Mouse (Mus musculus) stomach, postnatal 0 days (tissue): ENCODE measurements around the gene Cd63. TPM values are rescaled to one million over a fixed set of nuclear protein-coding genes. Genes with fewer than 3 reads are reported as not detected.

Source experiments
- ATAC-seq: fragments of 200-750 bp; cut with Nextera tagmentation; 2 replicates; pipeline ENCODE4 v1.8.0; 2017; ENCODE audit not compliant: low FRiP score, low TSS enrichment
- DNase-seq: peaks from one replicate; pipeline ENCODE4 v3.0.0-alpha.2; 2016; ENCODE audit warnings: low spot score
- H3K27ac ChIP-seq: fragments of 300-500 bp; sonication (generic); replicated peaks from 2 replicates; pipeline ENCODE4 v1.5.1; 2014; ENCODE audit warnings: mild to moderate bottlenecking, control low read depth
- H3K27me3 ChIP-seq: fragments of 300-500 bp; sonication (generic); 2 replicates; pipeline ENCODE4 v1.6.1; 2014; ENCODE audit warnings: low read length; ENCODE audit not compliant: control insufficient read depth, insufficient read depth
- H3K36me3 ChIP-seq: fragments of 300-500 bp; sonication (generic); 2 replicates; pipeline ENCODE4 v1.6.1; 2014; ENCODE audit warnings: low read length, mixed read lengths; ENCODE audit not compliant: control insufficient read depth, insufficient read depth
- H3K4me1 ChIP-seq: fragments of 300-500 bp; sonication (generic); replicated peaks from 2 replicates; pipeline ENCODE4 v1.6.1; 2014; ENCODE audit warnings: antibody characterized with exemption; ENCODE audit not compliant: control insufficient read depth, insufficient read depth
- H3K4me2 ChIP-seq: fragments of 300-500 bp; sonication (generic); replicated peaks from 2 replicates; pipeline ENCODE4 v1.6.1; 2014; ENCODE audit warnings: low read depth, mild to moderate bottlenecking, control low read depth, moderate library complexity
- H3K4me3 ChIP-seq: fragments of 300-500 bp; sonication (generic); 2 replicates; pipeline ENCODE4 v1.5.1; 2014; ENCODE audit warnings: low read depth, low read length, control low read depth
- H3K9ac ChIP-seq: fragments of 300-500 bp; sonication (generic); 2 replicates; pipeline ENCODE4 v1.6.1; 2014; ENCODE audit warnings: mild to moderate bottlenecking, low read length, control low read depth, mixed read lengths
- H3K9me3 ChIP-seq: fragments of 300-500 bp; sonication (generic); 2 replicates; pipeline ENCODE4 v1.6.1; 2016; ENCODE audit warnings: low read length; ENCODE audit not compliant: control insufficient read depth
- CTCF ChIP-seq: IDR thresholded peaks from 2 replicates; pipeline ENCODE4 v1.5.1; 2016; ENCODE audit warnings: antibody characterized with exemption, low read depth, mild to moderate bottlenecking, moderate library complexity
- EP300 ChIP-seq: optimal IDR thresholded peaks from 2 replicates; pipeline ENCODE3; 2016; ENCODE audit warnings: antibody characterized with exemption
- WGBS: fragments of 180-500 bp; shearing (Covaris S2); extraction: QIAGEN DNeasy Blood & Tissue Kit; methylation state at CpG from one replicate; pipeline ENCODE4 v1.1.7; 2014; 5-methylcytosine and 5-hydroxymethylcytosine counted together
- polyA plus RNA-seq: library from polyadenylated mRNA; unstranded; fragments of >200 nt; fragmentation: Nextera tagmentation; extraction: Ambion mirVana; gene quantifications from 2 replicates; pipeline ENCODE4 v1.2.1, GENCODE M21; 2015

The Cd63 gene
- polyA plus RNA-seq, 1 experiment from 2014 or later, result 773 TPM

DNA sequence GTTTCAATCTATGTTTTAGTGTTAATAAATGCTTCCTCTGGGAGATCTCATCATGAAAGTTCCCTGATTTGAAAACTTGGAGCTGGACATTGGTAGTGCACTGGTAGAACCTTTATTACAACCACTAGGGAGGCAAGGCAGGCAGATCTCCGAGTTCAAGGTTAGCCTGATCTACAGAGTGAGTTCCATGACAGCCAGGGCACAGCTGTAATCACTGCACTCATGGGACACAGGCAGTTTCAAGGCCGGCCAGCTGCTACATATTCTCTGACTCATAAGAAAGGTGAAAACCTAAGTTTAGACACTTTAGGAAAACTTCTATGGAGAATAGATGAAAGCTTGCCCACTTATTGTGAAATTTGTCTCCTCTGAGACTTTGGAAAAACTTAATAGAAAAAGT, 22.0 kb upstream of the Cd63 start:
- Histone ChIP-seq H3K36me3 (no peaks in the 10 kb centered on the region; the same call in 1 of the 2 replicates), H3K4me2 (no peak overlapping the region), H3K9me3 (no peaks in the 10 kb centered on the region), H3K27ac (no peak overlapping the region), H3K4me1 (no peaks in the 10 kb centered on the region), H3K4me3 (no peak overlapping the region), H3K27me3 (no peaks in the 10 kb centered on the region), H3K9ac (no peak overlapping the region)
- ATAC-seq (no peak), DNase-seq (no peak)
- WGBS, result 85% methylated on average over 2 of the region's 2 CpGs
- TF ChIP-seq CTCF (no peak), EP300 (no peak)

DNA sequence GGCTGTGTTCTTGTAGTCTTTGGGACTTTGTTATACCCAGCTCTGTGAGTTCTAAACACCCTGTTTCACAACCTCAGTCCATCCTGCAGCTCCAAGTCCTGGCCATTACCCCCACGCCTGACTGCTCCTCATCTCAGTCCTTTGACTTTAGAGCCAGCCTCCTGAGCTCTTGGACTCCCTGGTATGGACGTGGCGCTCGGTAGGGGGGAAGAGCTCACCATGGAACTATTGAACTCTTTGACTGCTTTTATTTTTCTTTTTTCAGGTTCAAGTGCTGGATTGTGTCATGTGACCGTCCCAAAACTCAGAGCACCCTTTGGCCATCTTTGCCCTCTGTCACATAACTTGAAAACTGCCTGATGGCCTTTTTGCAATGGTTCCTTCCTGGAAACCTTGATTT, 18.7 kb upstream of the Cd63 start:
- WGBS, result 91% methylated on average over 5 of the region's 5 CpGs
- DNase-seq (no peak), ATAC-seq (no peak)
- TF ChIP-seq CTCF (no peak), EP300 (no peak)
- no peaks in the 10 kb centered on the region; the same call in 1 of the 2 replicates for H3K36me3 ChIP-seq
- H3K9me3 ChIP-seq, result no peaks in the 10 kb centered on the region
- no peaks in the 10 kb centered on the region for H3K27me3 ChIP-seq
- H3K4me1 ChIP-seq, result no peaks in the 10 kb centered on the region
- no peak overlapping the region for H3K27ac ChIP-seq
- H3K9ac ChIP-seq, result no peak overlapping the region
- no peak overlapping the region for H3K4me3 ChIP-seq
- H3K4me2 ChIP-seq, result no peak overlapping the region

DNA sequence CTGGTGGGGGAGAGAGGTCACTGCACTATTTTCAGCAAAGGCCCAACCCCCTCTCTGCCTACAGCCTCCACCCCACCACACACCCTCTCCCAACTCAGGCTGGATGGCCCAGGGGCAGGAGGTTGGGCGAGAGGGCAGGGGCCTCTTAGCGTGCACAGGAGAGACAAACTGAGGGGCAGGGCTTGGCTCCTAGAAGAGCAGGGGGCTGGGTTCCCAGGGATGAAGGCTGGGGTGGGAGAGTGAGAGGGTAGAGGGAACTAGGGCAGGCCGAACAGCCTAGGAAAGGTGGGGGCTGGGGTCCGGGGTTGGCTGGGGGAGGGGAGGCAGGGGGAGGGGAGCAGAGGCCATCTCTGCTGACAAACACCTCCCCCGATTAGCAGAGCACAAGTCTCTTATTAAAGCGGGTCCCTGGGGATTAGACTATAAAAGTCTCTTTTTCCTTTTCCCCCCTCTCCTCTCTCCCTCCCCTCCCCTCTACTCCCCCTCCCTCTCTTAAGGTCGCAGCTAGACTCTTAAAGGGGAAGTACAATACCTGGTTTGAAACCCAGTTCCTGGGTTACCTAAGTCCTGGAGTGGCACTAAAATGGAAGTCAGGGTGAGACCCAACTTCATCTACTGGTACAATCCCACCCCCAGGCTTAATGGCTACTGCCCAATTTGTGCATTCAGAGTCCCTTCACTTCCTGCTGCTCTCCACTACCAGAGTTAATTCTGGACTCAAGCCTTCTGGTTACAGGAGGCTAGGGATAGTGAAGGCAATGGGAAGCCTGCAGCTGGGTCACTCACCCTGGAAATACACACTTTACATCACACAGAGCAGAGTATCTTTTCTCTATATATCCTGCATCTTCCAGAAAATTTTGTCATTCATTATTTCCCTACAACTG, 11.6 kb upstream of the Cd63 start:
- no peak for ATAC-seq

DNA sequence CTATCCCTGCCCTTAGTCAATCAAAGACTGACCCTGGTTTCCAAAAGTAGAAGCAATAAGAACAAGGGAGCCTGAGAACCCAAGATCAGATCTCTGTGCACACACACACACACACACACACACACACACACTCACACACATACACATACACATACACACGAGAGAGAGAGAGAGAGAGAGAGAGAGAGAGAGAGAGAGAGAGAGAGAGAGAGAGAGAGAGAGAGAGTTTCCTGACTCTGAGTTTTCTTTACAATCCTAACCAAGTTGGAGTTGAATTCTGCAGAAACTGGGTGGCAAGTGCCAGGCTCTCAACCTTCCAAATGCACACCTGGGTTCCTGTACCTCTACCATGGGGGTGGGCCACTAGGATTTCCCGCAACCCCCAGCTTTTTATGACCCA, 10.9 kb upstream of the Cd63 start:
- 44% methylated on average over 1 of the region's 2 CpGs for WGBS
- Histone ChIP-seq H3K9me3 (no peaks in the 10 kb centered on the region), H3K4me2 (peak overlapping the region; percentile 74), H3K4me3 (no peak overlapping the region; the same call in 1 of the 2 replicates), H3K36me3 (no peaks in the 10 kb centered on the region; the same call in 1 of the 2 replicates), H3K4me1 (0 out of 2 replicates have a peak, but pooled peaks cover 3% of the 10 kb centered on the region), H3K9ac (no peak overlapping the region), H3K27me3 (no peaks in the 10 kb centered on the region), H3K27ac (no peak overlapping the region)
- ATAC-seq (no peak), DNase-seq (no peak)
- TF ChIP-seq CTCF (no peak), EP300 (no peak)

More for the DNA sequence above, 11.6 kb upstream of the Cd63 start:
- H3K27me3 ChIP-seq, result no peaks in the 10 kb centered on the region
- H3K36me3 ChIP-seq, result no peaks in the 10 kb centered on the region; the same call in 1 of the 2 replicates
- H3K4me2 ChIP-seq, result peak overlapping the region; percentile 42
- 5% methylated on average over 5 of the region's 7 CpGs for WGBS
- peak overlapping the region; percentile 13; the same call in 1 of the 2 replicates for H3K4me3 ChIP-seq
- H3K4me1 ChIP-seq, result 0 out of 2 replicates have a peak, but pooled peaks cover 3% of the 10 kb centered on the region
- no peak overlapping the region for H3K27ac ChIP-seq
- DNase-seq, result no peak
- TF ChIP-seq CTCF, result no peak
- TF ChIP-seq EP300, result no peak
- no peaks in the 10 kb centered on the region for H3K9me3 ChIP-seq
- peak overlapping the region; percentile 35; the same call in 1 of the 2 replicates for H3K9ac ChIP-seq

DNA sequence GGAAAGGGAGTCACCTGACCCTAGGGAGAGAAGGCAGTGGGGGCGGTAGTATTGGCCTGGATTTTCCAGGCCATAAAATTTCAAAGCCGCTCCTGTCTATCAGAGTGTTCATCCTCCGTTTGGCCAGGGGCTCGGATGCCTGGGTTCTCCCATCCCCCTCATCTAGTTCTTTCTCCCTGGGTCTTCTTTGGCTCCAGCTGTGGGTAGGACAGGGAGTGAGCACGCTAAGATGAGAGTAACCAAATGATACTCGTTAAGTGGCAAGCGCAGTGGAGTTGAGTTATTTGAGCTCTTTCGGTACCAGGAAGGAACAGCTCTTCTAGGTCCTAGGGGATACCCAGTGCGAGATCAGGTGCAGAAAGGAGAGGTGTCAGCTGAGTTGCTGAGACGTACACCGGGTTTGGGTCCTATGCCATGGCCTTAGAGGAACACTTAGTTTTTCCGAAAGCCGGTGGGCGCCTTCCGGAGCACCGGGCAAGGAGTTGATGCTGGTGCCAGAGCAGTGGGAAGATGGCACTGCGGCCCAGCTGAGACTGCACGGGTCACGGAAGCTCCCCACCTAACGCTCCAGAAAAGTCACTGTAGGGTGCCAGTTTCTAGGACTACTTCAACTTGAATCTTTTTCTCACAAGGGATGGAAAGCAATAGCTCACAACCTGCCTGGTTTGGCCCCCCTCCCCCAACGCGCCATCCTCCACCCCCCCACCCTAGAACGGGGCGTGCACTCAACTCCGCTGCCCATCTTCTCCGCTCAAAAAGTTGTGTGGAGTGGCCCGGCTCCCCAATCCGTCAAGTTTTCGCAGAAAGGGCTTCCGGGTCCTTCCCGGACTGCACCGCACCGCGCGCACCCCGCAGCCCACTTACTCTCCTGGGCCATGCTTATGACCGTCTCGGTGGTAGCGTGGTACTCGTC, 10.2 kb upstream of the Cd63 start:
- ATAC-seq (no peak; the same call in 1 of the 2 replicates), DNase-seq (no peak)
- H3K27ac ChIP-seq, result peak overlapping the region; percentile 71
- no peaks in the 10 kb centered on the region for H3K27me3 ChIP-seq
- peak overlapping the region; percentile 74 for H3K4me2 ChIP-seq
- H3K36me3 ChIP-seq, result no peaks in the 10 kb centered on the region; the same call in 1 of the 2 replicates
- H3K4me1 ChIP-seq, result 0 out of 2 replicates have a peak, but pooled peaks cover 3% of the 10 kb centered on the region
- no peak for TF ChIP-seq CTCF
- TF ChIP-seq EP300, result no peak
- H3K4me3 ChIP-seq, result peak overlapping the region; percentile 51
- under 1% methylated on average over 39 of the region's 40 CpGs for WGBS
- H3K9ac ChIP-seq, result peak overlapping the region; percentile 75
- no peaks in the 10 kb centered on the region for H3K9me3 ChIP-seq
